In the genomic region with DNA sequence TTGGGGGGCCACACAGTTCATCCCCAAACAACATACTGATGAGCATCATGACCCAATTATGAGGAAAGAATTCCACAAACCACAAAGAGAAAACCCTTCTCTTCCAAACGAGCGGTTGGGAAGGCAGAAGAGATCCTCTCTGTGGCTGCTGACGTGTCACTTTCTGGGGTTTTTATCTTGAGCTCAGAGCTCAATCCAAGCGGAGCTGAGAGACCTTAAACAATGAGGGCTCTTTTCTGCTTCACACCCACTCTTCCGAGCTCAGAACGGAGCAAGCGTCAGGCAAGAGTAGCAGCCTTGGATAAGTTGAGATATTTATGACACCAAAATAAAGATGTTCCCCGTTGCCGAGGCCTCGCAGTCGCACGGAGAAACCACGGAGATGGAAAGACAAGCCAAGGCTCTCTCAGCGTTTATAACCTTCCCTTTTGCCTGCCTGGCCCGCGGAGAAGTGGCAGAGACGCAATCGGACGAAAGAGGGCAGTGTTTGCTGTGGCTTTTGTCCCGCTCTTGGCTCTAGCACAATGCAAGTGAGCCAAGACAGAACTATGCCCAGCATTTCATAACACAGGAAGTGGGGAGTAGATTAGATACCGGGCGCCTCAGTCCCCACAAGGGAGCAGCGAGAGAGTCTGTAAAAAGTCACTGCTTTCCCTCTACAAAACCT, we compare ENCODE assay signal across 8 mouse cellular contexts.
DNase-seq lines count a peak whose midpoint lies in the region; ATAC-seq and TF ChIP-seq lines count a peak whose summit lies in the region.

No protein-coding gene starts in this region.

- TF ChIP-seq POLR2A in ES-Bruce4 (IDR thresholded peaks at IDR 0.05; ENCODE audit: insufficient read depth, low read length) = no peak

- H3K4me2 ChIP-seq in forebrain, postnatal 0 days (ENCODE audit: low read depth) = peak overlapping the region; percentile 50
- peak overlapping the region; percentile 60 for H3K4me2 ChIP-seq in neural tube, embryonic 15.5 days

- no peak overlapping the region for H3K27ac ChIP-seq in ES-Bruce4 (ENCODE audit: insufficient read depth, low read length)
- no peak overlapping the region for H3K27ac ChIP-seq in forebrain, postnatal 0 days (ENCODE audit: low read depth, low read length)
- H3K27ac ChIP-seq in neural tube, embryonic 15.5 days (replicated peaks) = peak overlapping the region; percentile 51

- no peaks in the 10 kb centered on the region for H3K36me3 ChIP-seq in ES-Bruce4 (ENCODE audit: control insufficient read depth, insufficient read depth, low read length, poor library complexity, severe bottlenecking)
- H3K36me3 ChIP-seq in forebrain, postnatal 0 days (ENCODE audit: insufficient read depth) = no peaks in the 10 kb centered on the region
- H3K36me3 ChIP-seq in neural tube, embryonic 15.5 days = no peaks in the 10 kb centered on the region

- peak; percentile 81 for TF ChIP-seq CTCF in ES-Bruce4 (IDR thresholded peaks at IDR 0.05; ENCODE audit: low read depth, low read length)
- TF ChIP-seq CTCF in forebrain, postnatal 0 days (IDR thresholded peaks at IDR 0.05; ENCODE audit: low read depth) = peak; percentile 87

- intact Hi-C loops in heart, postnatal 36 days (cut with DNase I) = loop anchor here (1.0 to 5.0 kb wide), 6 partner anchors 151 to 1257 kb away; no protein-coding TSS in a partner anchor

- H3K9ac ChIP-seq in ES-Bruce4 (ENCODE audit: low read depth, poor library complexity, severe bottlenecking) = no peak overlapping the region
- peak overlapping the region; percentile 11 for H3K9ac ChIP-seq in forebrain, postnatal 0 days
- peak overlapping the region; percentile 34 for H3K9ac ChIP-seq in neural tube, embryonic 15.5 days (replicated peaks)

- ATAC-seq in forebrain, postnatal 0 days = peak; percentile 92
- ATAC-seq in neural tube, embryonic 15.5 days (ENCODE audit: low FRiP score) = peak; percentile 91; the same call in 1 of the 2 replicates

- no peaks in the 10 kb centered on the region for H3K27me3 ChIP-seq in ES-Bruce4 (ENCODE audit: control insufficient read depth, insufficient read depth, low read length, poor library complexity, severe bottlenecking)
- peaks cover 23% of the 10 kb centered on the region for H3K27me3 ChIP-seq in forebrain, postnatal 0 days (ENCODE audit: insufficient read depth, low read length)
- H3K27me3 ChIP-seq in neural tube, embryonic 15.5 days (replicated peaks) = peaks cover 44% of the 10 kb centered on the region

- H3K9me3 ChIP-seq in ES-Bruce4 (replicated peaks; ENCODE audit: control insufficient read depth, insufficient read depth, low read length, poor library complexity, severe bottlenecking) = no peaks in the 10 kb centered on the region
- no peaks in the 10 kb centered on the region for H3K9me3 ChIP-seq in forebrain, postnatal 0 days (ENCODE audit: low read length)
- H3K9me3 ChIP-seq in neural tube, embryonic 15.5 days (replicated peaks) = no peaks in the 10 kb centered on the region

- H3K4me1 ChIP-seq in ES-Bruce4 (ENCODE audit: control insufficient read depth, insufficient read depth, low read length) = no peaks in the 10 kb centered on the region
- no peaks in the 10 kb centered on the region for H3K4me1 ChIP-seq in forebrain, postnatal 0 days (ENCODE audit: insufficient read depth)
- peaks cover 14% of the 10 kb centered on the region for H3K4me1 ChIP-seq in neural tube, embryonic 15.5 days

- peak; percentile 64 for DNase-seq in cerebellum, adult 11 months
- DNase-seq in forebrain, postnatal 0 days = peak; percentile 88
- peak; percentile 89 to 92 for DNase-seq in heart, postnatal 36 days
- peak; percentile 78 to 90 for DNase-seq in layer of hippocampus, adult 18-20 months (ENCODE audit: low spot score in 2 of 2)
- peak; percentile 87 to 88 for DNase-seq in lung, adult 18-20 months
- DNase-seq in testis, postnatal 10 days (ENCODE audit: low spot score) = peak; percentile 87

- no peak overlapping the region for H3K4me3 ChIP-seq in ES-Bruce4 (ENCODE audit: low read depth, low read length)
- peak overlapping the region; percentile 27 for H3K4me3 ChIP-seq in forebrain, postnatal 0 days (ENCODE audit: low read depth, low read length)
- peak overlapping the region; percentile 35 for H3K4me3 ChIP-seq in neural tube, embryonic 15.5 days (replicated peaks)

- no peak for TF ChIP-seq EP300 in ES-Bruce4 (IDR thresholded peaks at IDR 0.05; ENCODE audit: insufficient read depth, low read depth, low read length)

- WGBS in forebrain, postnatal 0 days = 2% methylated on average over 23 of the region's 23 CpGs
- 1% methylated on average over 23 of the region's 23 CpGs for WGBS in neural tube, embryonic 15.5 days
